ENCODE assay signal across 7 mouse cellular contexts in the genomic region with DNA sequence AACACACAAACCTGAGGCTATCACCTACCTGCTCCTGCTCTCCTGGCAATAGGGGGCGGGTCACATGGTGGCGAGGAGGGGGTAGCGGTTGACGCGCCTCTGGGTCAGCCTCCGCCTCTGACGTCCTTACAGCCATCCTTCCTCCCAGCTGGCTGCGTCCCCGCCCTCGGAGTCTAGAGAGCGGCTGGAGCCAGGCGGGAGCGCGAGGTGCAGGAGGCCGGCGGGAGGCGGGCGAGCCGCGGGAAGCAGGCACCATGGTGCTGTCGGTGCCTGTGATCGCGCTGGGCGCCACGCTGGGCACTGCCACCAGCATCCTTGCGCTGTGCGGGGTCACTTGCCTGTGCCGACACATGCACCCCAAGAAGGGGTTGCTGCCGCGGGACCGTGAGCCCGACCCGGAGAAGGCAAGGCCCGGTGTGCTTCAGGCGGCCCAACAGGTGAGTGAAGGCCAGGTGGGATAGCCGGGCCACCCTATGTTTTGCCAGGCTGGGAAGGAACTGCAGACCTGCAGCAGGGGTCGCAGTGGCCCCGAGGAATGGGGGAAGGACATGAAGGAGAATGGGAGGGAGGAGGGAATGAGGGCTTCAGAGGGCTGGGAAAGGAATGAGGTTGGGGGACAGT. TPM values are rescaled to one million over a fixed set of nuclear protein-coding genes. Genes with fewer than 3 reads are reported as not detected.
DNase-seq lines count a peak whose midpoint lies in the region; ATAC-seq and TF ChIP-seq lines count a peak whose summit lies in the region.

Gene Syt13 (plus strand): TSS at position 166 of the 621 bp plus-strand sequence.

- H3K9me3 ChIP-seq in embryonic facial prominence, embryonic 11.5 days (replicated peaks; ENCODE audit: control insufficient read depth, low read length), result no peaks in the 10 kb centered on the region
- H3K9me3 ChIP-seq in heart, embryonic 15.5 days (replicated peaks), result no peaks in the 10 kb centered on the region
- H3K9me3 ChIP-seq in liver, embryonic 12.5 days (replicated peaks), result no peaks in the 10 kb centered on the region
- H3K9me3 ChIP-seq in neural tube, embryonic 13.5 days, result no peaks in the 10 kb centered on the region

- peak within 1 kb of the TSS; percentile 29 for H3K9ac ChIP-seq in embryonic facial prominence, embryonic 11.5 days (replicated peaks; ENCODE audit: low read length)
- peak within 1 kb of the TSS; percentile 36; the same call in 1 of the 2 replicates for H3K9ac ChIP-seq in heart, embryonic 15.5 days
- H3K9ac ChIP-seq in liver, embryonic 12.5 days, result no peak within 1 kb of the TSS
- H3K9ac ChIP-seq in neural tube, embryonic 13.5 days, result peak within 1 kb of the TSS; percentile 74

- peaks cover 18% of the 10 kb centered on the region for H3K27me3 ChIP-seq in embryonic facial prominence, embryonic 11.5 days (ENCODE audit: control insufficient read depth, insufficient read depth, low read length)
- H3K27me3 ChIP-seq in heart, embryonic 15.5 days, result peaks cover 59% of the 10 kb centered on the region
- peaks cover 72% of the 10 kb centered on the region for H3K27me3 ChIP-seq in liver, embryonic 12.5 days (replicated peaks)
- peaks cover 44% of the 10 kb centered on the region for H3K27me3 ChIP-seq in neural tube, embryonic 13.5 days

- peak; percentile 23; the same call in 1 of the 2 replicates for TF ChIP-seq CTCF in brain, embryonic 14.5 days (IDR thresholded peaks at IDR 0.05; ENCODE audit: borderline replicate concordance, extremely low read depth, insufficient read depth, insufficient read length)

- H3K36me3 ChIP-seq in embryonic facial prominence, embryonic 11.5 days (replicated peaks; ENCODE audit: control insufficient read depth, insufficient read depth, low read depth, low read length), result no peaks in the 10 kb centered on the region
- H3K36me3 ChIP-seq in heart, embryonic 15.5 days, result no peaks in the 10 kb centered on the region
- no peaks in the 10 kb centered on the region for H3K36me3 ChIP-seq in liver, embryonic 12.5 days
- H3K36me3 ChIP-seq in neural tube, embryonic 13.5 days, result no peaks in the 10 kb centered on the region

- peak; percentile 74 for DNase-seq in brain, embryonic 14.5 days (ENCODE audit: low read depth)
- peak; percentile 69 for DNase-seq in embryonic facial prominence, embryonic 11.5 days (ENCODE audit: low spot score)
- DNase-seq in kidney, postnatal 10 days, result peak; percentile 84
- DNase-seq in thymus, postnatal 0 days (ENCODE audit: low spot score), result peak; percentile 55

- peak within 1 kb of the TSS; percentile 72 for H3K4me2 ChIP-seq in embryonic facial prominence, embryonic 11.5 days (ENCODE audit: low read depth, low read length)
- H3K4me2 ChIP-seq in heart, embryonic 15.5 days, result peak within 1 kb of the TSS; percentile 79
- peak within 1 kb of the TSS; percentile 55 for H3K4me2 ChIP-seq in liver, embryonic 12.5 days
- H3K4me2 ChIP-seq in neural tube, embryonic 13.5 days, result peak within 1 kb of the TSS; percentile 71

- under 1% methylated on average over 37 of the region's 38 CpGs for WGBS in embryonic facial prominence, embryonic 11.5 days
- WGBS in heart, embryonic 15.5 days, result 1% methylated on average over 38 of the region's 38 CpGs
- WGBS in liver, embryonic 12.5 days (ENCODE audit: insufficient replicate concordance), result 1% methylated on average over 38 of the region's 38 CpGs
- under 1% methylated on average over 38 of the region's 38 CpGs for WGBS in neural tube, embryonic 13.5 days

- H3K4me3 ChIP-seq in embryonic facial prominence, embryonic 11.5 days (ENCODE audit: low read depth, low read length), result peak within 1 kb of the TSS; percentile 34
- peak within 1 kb of the TSS; percentile 45 for H3K4me3 ChIP-seq in heart, embryonic 15.5 days
- H3K4me3 ChIP-seq in liver, embryonic 12.5 days, result peak within 1 kb of the TSS; percentile 32
- peak within 1 kb of the TSS; percentile 47 for H3K4me3 ChIP-seq in neural tube, embryonic 13.5 days

- no peaks in the 10 kb centered on the region; the same call in 1 of the 2 replicates for H3K4me1 ChIP-seq in embryonic facial prominence, embryonic 11.5 days (ENCODE audit: control insufficient read depth, insufficient read depth, low read length)
- peaks cover 8% of the 10 kb centered on the region for H3K4me1 ChIP-seq in heart, embryonic 15.5 days (replicated peaks)
- peaks cover 7% of the 10 kb centered on the region for H3K4me1 ChIP-seq in liver, embryonic 12.5 days
- H3K4me1 ChIP-seq in neural tube, embryonic 13.5 days (replicated peaks), result peaks cover 74% of the 10 kb centered on the region

- peak; percentile 63 for ATAC-seq in embryonic facial prominence, embryonic 11.5 days (replicated peaks; ENCODE audit: insufficient number of reproducible peaks, low FRiP score, low TSS enrichment, low read depth)
- ATAC-seq in heart, embryonic 15.5 days (replicated peaks; ENCODE audit: insufficient number of reproducible peaks, insufficient read depth, low FRiP score, low read depth), result peak; percentile 34; the same call in 1 of the 2 replicates
- ATAC-seq in liver, embryonic 12.5 days, result 0 out of 2 replicates have a peak, but pooled peaks have one; percentile 24
- ATAC-seq in neural tube, embryonic 13.5 days (ENCODE audit: low read depth), result peak; percentile 41

- 0 out of 2 replicates have a peak within 1 kb of the TSS, but pooled peaks have one; percentile 17 for H3K27ac ChIP-seq in embryonic facial prominence, embryonic 11.5 days (replicated peaks; ENCODE audit: low read depth, low read length)
- no peak within 1 kb of the TSS for H3K27ac ChIP-seq in heart, embryonic 15.5 days
- no peak within 1 kb of the TSS for H3K27ac ChIP-seq in liver, embryonic 12.5 days
- H3K27ac ChIP-seq in neural tube, embryonic 13.5 days (replicated peaks), result peak within 1 kb of the TSS; percentile 71

- 0 out of 2 replicates have a peak, but pooled peaks have one; percentile 32 for TF ChIP-seq POLR2A in brain, embryonic 14.5 days (IDR thresholded peaks at IDR 0.05; ENCODE audit: borderline replicate concordance, extremely low read depth, insufficient read depth, insufficient read length, poor library complexity, severe bottlenecking)

RNA-seq across cellular contexts. Expression of gene Syt13, which starts in this region (rescaled TPM):
- 65.0 and 80.5 TPM in 2 replicates for polyA plus RNA-seq in brain, embryonic 14.5 days (2012; rRNA removed)
- 9.0 and 10.5 TPM in 2 replicates for polyA plus RNA-seq in embryonic facial prominence, embryonic 11.5 days (2014; fragmentation: Nextera tagmentation; extraction: Ambion mirVana)
- polyA plus RNA-seq in heart, embryonic 15.5 days (2015; fragmentation: Nextera tagmentation; extraction: Ambion mirVana), result 0.34 and 1.2 TPM in 2 replicates
- 0.43 and 0.44 TPM in 2 replicates for polyA plus RNA-seq in liver, embryonic 12.5 days (2016; fragmentation: Nextera tagmentation; extraction: Ambion mirVana)
- 46.8 and 52.3 TPM in 2 replicates for polyA plus RNA-seq in neural tube, embryonic 13.5 days (2015; fragmentation: Nextera tagmentation; extraction: Ambion mirVana)
- 22.7 and 28.2 TPM in 2 replicates for polyA plus RNA-seq in thymus, postnatal 0 days (2015; fragmentation: Nextera tagmentation; extraction: Ambion mirVana)

Comparison
In these comparisons a context has a peak if more than half of its experiments do, and no peak if none do; other contexts are left out.
1. Peak in ATAC-seq, H3K4me3 ChIP-seq and H3K4me2 ChIP-seq in liver, embryonic 12.5 days; RNA of the gene not detected or under 1 TPM.
2. H3K27ac ChIP-seq: peak in embryonic facial prominence, embryonic 11.5 days (single experiment) and neural tube, embryonic 13.5 days (single experiment); none in heart, embryonic 15.5 days (single experiment) and liver, embryonic 12.5 days (single experiment).
3. Peak in every context shown above with its lines, with median percentiles within 50 percentile points of each other: DNase-seq, ATAC-seq, H3K4me2 ChIP-seq and H3K4me3 ChIP-seq.